Mouse (Mus musculus): ENCODE data around the gene Ripply1. TPM values are rescaled to one million over a fixed set of nuclear protein-coding genes. Genes with fewer than 3 reads are reported as not detected.

Gene Ripply1
- polyA plus RNA-seq, 1 experiment from 2014 or later, result not detected

- no peak for DNase-seq (ENCODE audit: low spot score)
- 71% methylated on average over 3 of the region's 3 CpGs for WGBS
- ATAC-seq (replicated peaks; ENCODE audit: insufficient number of reproducible peaks, low FRiP score, low TSS enrichment, low read depth), result no peak
- H3K4me1 ChIP-seq (ENCODE audit: control insufficient read depth, insufficient read depth, low read length), result no peaks in the 10 kb centered on the region
- no peak overlapping the region for H3K9ac ChIP-seq (replicated peaks; ENCODE audit: low read length)
- no peak overlapping the region for H3K4me3 ChIP-seq (ENCODE audit: low read depth, low read length)
- H3K36me3 ChIP-seq (replicated peaks; ENCODE audit: control insufficient read depth, insufficient read depth, low read depth, low read length), result no peaks in the 10 kb centered on the region
- H3K9me3 ChIP-seq (replicated peaks; ENCODE audit: control insufficient read depth, low read length), result no peaks in the 10 kb centered on the region
- no peaks in the 10 kb centered on the region for H3K27me3 ChIP-seq (ENCODE audit: control insufficient read depth, insufficient read depth, low read length)
- H3K27ac ChIP-seq (replicated peaks; ENCODE audit: low read depth, low read length), result no peak overlapping the region
- H3K4me2 ChIP-seq (ENCODE audit: low read depth, low read length), result no peak overlapping the region
Observed at GRCm38 (mm10) chrX:139812636-139813298, 30.6 kb upstream of the Ripply1 start.

DNA sequence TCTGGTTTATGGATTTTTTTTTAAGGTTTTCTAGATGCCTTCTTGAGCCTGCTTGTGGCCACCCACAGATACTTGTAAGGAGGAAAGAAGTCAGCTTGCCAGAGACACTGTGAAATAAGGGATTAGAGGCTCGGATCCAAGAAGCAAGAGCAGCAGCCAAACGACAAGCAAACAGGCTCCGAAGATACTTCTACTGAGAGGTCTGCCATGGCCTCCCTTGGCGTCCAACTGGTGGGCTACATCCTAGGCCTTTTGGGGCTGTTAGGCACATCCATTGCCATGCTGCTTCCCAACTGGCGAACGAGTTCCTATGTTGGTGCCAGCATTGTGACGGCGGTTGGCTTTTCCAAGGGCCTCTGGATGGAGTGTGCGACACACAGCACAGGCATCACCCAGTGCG is 26.3 kb upstream of the Ripply1 start:
- WGBS, result 89% methylated on average over 10 of the region's 10 CpGs
- H3K9ac ChIP-seq (replicated peaks; ENCODE audit: low read length), result no peak overlapping the region
- ATAC-seq (replicated peaks; ENCODE audit: insufficient number of reproducible peaks, low FRiP score, low TSS enrichment, low read depth) (no peak), DNase-seq (ENCODE audit: low spot score) (no peak)
- no peak overlapping the region for H3K27ac ChIP-seq (replicated peaks; ENCODE audit: low read depth, low read length)
- H3K4me2 ChIP-seq (ENCODE audit: low read depth, low read length), result no peak overlapping the region
- no peaks in the 10 kb centered on the region for H3K4me1 ChIP-seq (ENCODE audit: control insufficient read depth, insufficient read depth, low read length)
- H3K36me3 ChIP-seq (replicated peaks; ENCODE audit: control insufficient read depth, insufficient read depth, low read depth, low read length), result no peaks in the 10 kb centered on the region
- H3K9me3 ChIP-seq (replicated peaks; ENCODE audit: control insufficient read depth, low read length), result no peaks in the 10 kb centered on the region
- no peaks in the 10 kb centered on the region for H3K27me3 ChIP-seq (ENCODE audit: control insufficient read depth, insufficient read depth, low read length)
- H3K4me3 ChIP-seq (ENCODE audit: low read depth, low read length), result no peak overlapping the region

DNA sequence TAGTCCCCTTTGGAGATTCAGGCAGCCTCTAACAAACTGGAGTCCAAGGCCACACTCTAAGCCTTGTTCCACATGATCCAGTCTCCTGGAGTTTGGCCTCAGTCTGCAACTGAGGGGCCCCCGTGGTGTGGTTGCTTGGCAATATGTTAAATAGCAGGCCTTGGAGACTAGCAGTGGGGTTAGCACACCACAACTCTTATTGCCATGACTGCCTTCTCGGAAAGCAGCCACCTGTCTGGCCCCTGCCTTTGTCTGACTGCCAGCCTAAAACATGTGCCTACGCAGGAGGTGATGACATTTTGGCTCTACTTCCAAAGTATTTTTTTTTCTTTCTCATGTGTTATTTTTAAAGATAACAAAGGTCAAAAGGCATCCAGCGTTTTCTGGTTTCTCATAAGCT is 25.9 kb upstream of the Ripply1 start:
- Histone ChIP-seq H3K36me3 (replicated peaks; ENCODE audit: control insufficient read depth, insufficient read depth, low read depth, low read length) (no peaks in the 10 kb centered on the region), H3K4me2 (ENCODE audit: low read depth, low read length) (no peak overlapping the region), H3K27ac (replicated peaks; ENCODE audit: low read depth, low read length) (no peak overlapping the region), H3K4me3 (ENCODE audit: low read depth, low read length) (no peak overlapping the region), H3K9me3 (replicated peaks; ENCODE audit: control insufficient read depth, low read length) (no peaks in the 10 kb centered on the region), H3K27me3 (ENCODE audit: control insufficient read depth, insufficient read depth, low read length) (no peaks in the 10 kb centered on the region), H3K4me1 (ENCODE audit: control insufficient read depth, insufficient read depth, low read length) (no peaks in the 10 kb centered on the region), H3K9ac (replicated peaks; ENCODE audit: low read length) (no peak overlapping the region)
- ATAC-seq (replicated peaks; ENCODE audit: insufficient number of reproducible peaks, low FRiP score, low TSS enrichment, low read depth) (no peak), DNase-seq (ENCODE audit: low spot score) (no peak)
- 63% methylated on average over 4 of the region's 4 CpGs for WGBS

DNA sequence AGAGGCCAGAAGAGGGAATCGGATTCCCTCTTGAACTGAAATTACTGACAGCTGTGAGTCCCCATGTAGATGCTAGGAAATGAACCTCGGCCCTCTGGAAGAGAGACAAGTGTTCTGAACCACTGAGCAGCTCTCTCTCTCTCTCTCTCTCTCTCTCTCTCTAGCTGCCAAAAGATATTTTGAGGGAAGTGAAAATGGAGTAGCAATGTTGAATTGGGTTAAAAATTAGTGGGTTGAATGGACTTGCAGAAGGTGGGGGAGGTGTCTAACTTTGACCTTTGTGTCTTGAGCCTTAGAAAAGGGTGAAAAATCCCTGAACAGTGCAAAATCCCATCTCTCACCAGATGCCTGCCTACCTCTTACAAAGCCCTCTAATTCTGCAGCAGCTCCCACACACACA is 25.2 kb upstream of the Ripply1 start:
- Histone ChIP-seq H3K27ac (replicated peaks; ENCODE audit: low read depth, low read length) (no peak overlapping the region), H3K4me2 (ENCODE audit: low read depth, low read length) (no peak overlapping the region), H3K36me3 (replicated peaks; ENCODE audit: control insufficient read depth, insufficient read depth, low read depth, low read length) (no peaks in the 10 kb centered on the region), H3K9me3 (replicated peaks; ENCODE audit: control insufficient read depth, low read length) (no peaks in the 10 kb centered on the region), H3K9ac (replicated peaks; ENCODE audit: low read length) (no peak overlapping the region), H3K4me3 (ENCODE audit: low read depth, low read length) (no peak overlapping the region), H3K4me1 (ENCODE audit: control insufficient read depth, insufficient read depth, low read length) (no peaks in the 10 kb centered on the region), H3K27me3 (ENCODE audit: control insufficient read depth, insufficient read depth, low read length) (no peaks in the 10 kb centered on the region)
- WGBS, result 46% methylated on average over 2 of the region's 2 CpGs
- DNase-seq (ENCODE audit: low spot score), result no peak
- no peak for ATAC-seq (replicated peaks; ENCODE audit: insufficient number of reproducible peaks, low FRiP score, low TSS enrichment, low read depth)

GRCm38 (mm10) chrX:139805918-139806317 is 23.8 kb upstream of the Ripply1 start:
- no peaks in the 10 kb centered on the region for H3K9me3 ChIP-seq (replicated peaks; ENCODE audit: control insufficient read depth, low read length)
- no peak for DNase-seq (ENCODE audit: low spot score)
- H3K27me3 ChIP-seq (ENCODE audit: control insufficient read depth, insufficient read depth, low read length), result no peaks in the 10 kb centered on the region
- WGBS, result 90% methylated on average over 4 of the region's 4 CpGs
- H3K4me3 ChIP-seq (ENCODE audit: low read depth, low read length), result no peak overlapping the region
- H3K4me2 ChIP-seq (ENCODE audit: low read depth, low read length), result no peak overlapping the region
- no peak overlapping the region for H3K27ac ChIP-seq (replicated peaks; ENCODE audit: low read depth, low read length)
- H3K4me1 ChIP-seq (ENCODE audit: control insufficient read depth, insufficient read depth, low read length), result no peaks in the 10 kb centered on the region
- H3K9ac ChIP-seq (replicated peaks; ENCODE audit: low read length), result no peak overlapping the region
- no peak for ATAC-seq (replicated peaks; ENCODE audit: insufficient number of reproducible peaks, low FRiP score, low TSS enrichment, low read depth)
- H3K36me3 ChIP-seq (replicated peaks; ENCODE audit: control insufficient read depth, insufficient read depth, low read depth, low read length), result no peaks in the 10 kb centered on the region

- Histone ChIP-seq H3K4me3 (ENCODE audit: low read depth, low read length) (no peak overlapping the region), H3K9me3 (replicated peaks; ENCODE audit: control insufficient read depth, low read length) (no peaks in the 10 kb centered on the region), H3K4me1 (ENCODE audit: control insufficient read depth, insufficient read depth, low read length) (no peaks in the 10 kb centered on the region), H3K4me2 (ENCODE audit: low read depth, low read length) (no peak overlapping the region), H3K27me3 (ENCODE audit: control insufficient read depth, insufficient read depth, low read length) (no peaks in the 10 kb centered on the region), H3K27ac (replicated peaks; ENCODE audit: low read depth, low read length) (no peak overlapping the region), H3K36me3 (replicated peaks; ENCODE audit: control insufficient read depth, insufficient read depth, low read depth, low read length) (no peaks in the 10 kb centered on the region), H3K9ac (replicated peaks; ENCODE audit: low read length) (no peak overlapping the region)
- DNase-seq (ENCODE audit: low spot score) (no peak), ATAC-seq (replicated peaks; ENCODE audit: insufficient number of reproducible peaks, low FRiP score, low TSS enrichment, low read depth) (no peak)
- WGBS, result 83% methylated on average over 2 of the region's 2 CpGs
Observed at GRCm38 (mm10) chrX:139803028-139803427, 20.9 kb upstream of the Ripply1 start.

GRCm38 (mm10) chrX:139800406-139800878 is 18.3 kb upstream of the Ripply1 start, which contains the start of gene Cldn2:
Cldn2 (plus strand) TSS chrX:139800828.
- Histone ChIP-seq H3K9me3 (replicated peaks; ENCODE audit: control insufficient read depth, low read length) (no peaks in the 10 kb centered on the region), H3K27me3 (ENCODE audit: control insufficient read depth, insufficient read depth, low read length) (no peaks in the 10 kb centered on the region), H3K4me1 (ENCODE audit: control insufficient read depth, insufficient read depth, low read length) (no peaks in the 10 kb centered on the region), H3K9ac (replicated peaks; ENCODE audit: low read length) (no peak within 1 kb of the TSS), H3K36me3 (replicated peaks; ENCODE audit: control insufficient read depth, insufficient read depth, low read depth, low read length) (no peaks in the 10 kb centered on the region), H3K27ac (replicated peaks; ENCODE audit: low read depth, low read length) (no peak within 1 kb of the TSS), H3K4me2 (ENCODE audit: low read depth, low read length) (no peak within 1 kb of the TSS), H3K4me3 (ENCODE audit: low read depth, low read length) (no peak within 1 kb of the TSS)
- DNase-seq (ENCODE audit: low spot score) (no peak), ATAC-seq (replicated peaks; ENCODE audit: insufficient number of reproducible peaks, low FRiP score, low TSS enrichment, low read depth) (no peak)
- WGBS, result 74% methylated on average over 8 of the region's 8 CpGs

DNA sequence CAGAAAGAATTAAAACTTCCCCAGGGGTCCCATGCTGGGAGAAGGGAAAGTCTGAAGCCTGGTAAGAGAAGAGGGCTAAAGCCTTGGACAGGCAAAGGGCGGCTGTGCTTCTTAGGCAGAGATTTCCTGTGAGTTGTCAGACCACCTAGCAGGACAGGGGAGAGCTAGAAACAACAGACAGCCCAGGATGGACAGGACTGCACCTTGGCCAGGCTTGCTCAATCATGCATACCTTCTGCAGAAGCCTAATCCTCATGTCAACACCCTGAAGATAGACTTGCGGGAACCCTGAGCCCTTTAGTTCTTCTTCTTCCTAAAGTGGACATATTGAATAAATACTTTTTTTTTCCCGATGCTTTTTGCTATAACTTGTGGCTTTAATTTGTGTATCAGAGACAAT is 17.8 kb upstream of the Ripply1 start:
- no peak for ATAC-seq (replicated peaks; ENCODE audit: insufficient number of reproducible peaks, low FRiP score, low TSS enrichment, low read depth)

More for the DNA sequence above, 17.8 kb upstream of the Ripply1 start:
- H3K27ac ChIP-seq (replicated peaks; ENCODE audit: low read depth, low read length), result no peak overlapping the region
- no peak overlapping the region for H3K4me2 ChIP-seq (ENCODE audit: low read depth, low read length)
- WGBS, result 70% methylated on average over 3 of the region's 3 CpGs
- H3K4me3 ChIP-seq (ENCODE audit: low read depth, low read length), result no peak overlapping the region
- no peak overlapping the region for H3K9ac ChIP-seq (replicated peaks; ENCODE audit: low read length)
- DNase-seq (ENCODE audit: low spot score), result no peak
- no peaks in the 10 kb centered on the region for H3K27me3 ChIP-seq (ENCODE audit: control insufficient read depth, insufficient read depth, low read length)
- no peaks in the 10 kb centered on the region for H3K9me3 ChIP-seq (replicated peaks; ENCODE audit: control insufficient read depth, low read length)
- no peaks in the 10 kb centered on the region for H3K36me3 ChIP-seq (replicated peaks; ENCODE audit: control insufficient read depth, insufficient read depth, low read depth, low read length)
- H3K4me1 ChIP-seq (ENCODE audit: control insufficient read depth, insufficient read depth, low read length), result no peaks in the 10 kb centered on the region

Measured in embryonic facial prominence, embryonic 11.5 days (tissue).